8 mouse cellular contexts compared by ENCODE assay signal in the genomic region with DNA sequence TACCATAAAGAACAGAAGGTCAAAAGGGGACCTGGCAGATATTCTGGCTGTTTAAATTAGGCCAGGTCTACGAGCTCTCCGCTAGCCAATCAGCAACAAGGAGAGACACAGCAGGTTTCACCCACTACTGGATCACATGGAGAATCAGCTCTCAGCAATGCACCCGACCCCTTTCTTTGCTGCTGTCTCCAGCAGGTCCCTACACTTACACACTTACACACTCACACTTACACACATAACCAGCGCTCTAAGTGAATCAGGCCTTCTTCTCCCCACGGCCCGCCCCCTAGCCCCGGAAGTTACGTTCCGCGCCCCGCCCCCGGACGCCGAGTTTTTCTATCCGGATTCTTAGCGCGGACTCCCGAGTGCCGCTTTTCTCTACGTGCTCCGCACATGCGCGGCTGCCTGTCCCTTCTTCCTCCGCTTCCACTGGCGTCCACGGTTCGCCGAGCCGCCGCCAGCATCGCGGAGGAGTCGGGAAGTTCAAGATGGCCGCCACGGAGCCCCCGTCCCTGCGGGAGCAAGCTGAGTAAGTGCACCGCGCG. TPM values are rescaled to one million over a fixed set of nuclear protein-coding genes. Genes with fewer than 3 reads are reported as not detected.
DNase-seq lines count a peak whose midpoint lies in the region; ATAC-seq and TF ChIP-seq lines count a peak whose summit lies in the region.

A gene (plus strand): TSS at position 137 of the 545 bp plus-strand sequence.

- H3K9ac ChIP-seq in lung, postnatal 0 days (replicated peaks; ENCODE audit: low read depth), result peak within 1 kb of the TSS; percentile 94

- peak within 1 kb of the TSS; percentile 99 for H3K27ac ChIP-seq in hindbrain, embryonic 10.5 days
- H3K27ac ChIP-seq in lung, postnatal 0 days (ENCODE audit: low read length), result peak within 1 kb of the TSS; percentile 98

- WGBS in hindbrain, embryonic 10.5 days, result 1% methylated on average over 40 of the region's 40 CpGs
- under 1% methylated on average over 40 of the region's 40 CpGs for WGBS in lung, postnatal 0 days

- peak; percentile 92 for DNase-seq in MN1 (ENCODE audit: low spot score)
- peak; percentile 92 for DNase-seq in cerebellum, adult 9-10 months
- DNase-seq in hindbrain, embryonic 10.5 days (ENCODE audit: low spot score), result peak; percentile 92
- DNase-seq in layer of hippocampus, adult 9-11 months, result peak; percentile 92
- peak; percentile 96 for DNase-seq in lung, postnatal 0 days (ENCODE audit: low spot score)
- DNase-seq in ovary, postnatal 14 days (ENCODE audit: low spot score), result peak; percentile 88
- peak; percentile 96 for DNase-seq in thymus, postnatal 14 days

- H3K4me3 ChIP-seq in hindbrain, embryonic 10.5 days, result peak within 1 kb of the TSS; percentile 97
- peak within 1 kb of the TSS; percentile 99 for H3K4me3 ChIP-seq in lung, postnatal 0 days (ENCODE audit: low read depth, low read length)

- peak; percentile 89 for ATAC-seq in frontal cortex, adult (ENCODE audit: low TSS enrichment)
- ATAC-seq in lung, postnatal 0 days, result peak; percentile 81

- no peaks in the 10 kb centered on the region for H3K9me3 ChIP-seq in hindbrain, embryonic 10.5 days
- H3K9me3 ChIP-seq in lung, postnatal 0 days (ENCODE audit: low read length), result no peaks in the 10 kb centered on the region

- no peaks in the 10 kb centered on the region for H3K27me3 ChIP-seq in hindbrain, embryonic 10.5 days (ENCODE audit: insufficient read depth, poor library complexity, severe bottlenecking)
- no peaks in the 10 kb centered on the region for H3K27me3 ChIP-seq in lung, postnatal 0 days (replicated peaks; ENCODE audit: insufficient read depth, low read length)

- peak within 1 kb of the TSS; percentile 76 for H3K4me2 ChIP-seq in lung, postnatal 0 days (replicated peaks; ENCODE audit: low read depth, low read length)

- no peak for TF ChIP-seq CTCF in lung, postnatal 0 days (IDR thresholded peaks at IDR 0.05)

- TF ChIP-seq EP300 in lung, postnatal 0 days (IDR thresholded peaks at IDR 0.05), result no peak

- peaks cover 9% of the 10 kb centered on the region for H3K36me3 ChIP-seq in hindbrain, embryonic 10.5 days
- no peaks in the 10 kb centered on the region for H3K36me3 ChIP-seq in lung, postnatal 0 days (ENCODE audit: insufficient read depth, low read length)

- H3K4me1 ChIP-seq in hindbrain, embryonic 10.5 days (replicated peaks), result peaks cover 28% of the 10 kb centered on the region
- H3K4me1 ChIP-seq in lung, postnatal 0 days (ENCODE audit: insufficient read depth, low read depth, low read length), result 0 out of 2 replicates have a peak, but pooled peaks cover 3% of the 10 kb centered on the region

RNA-seq across cellular contexts. Expression of the gene that starts here (rescaled TPM):
- polyA plus RNA-seq in hindbrain, embryonic 10.5 days (2016; fragmentation: Nextera tagmentation; extraction: Ambion mirVana), result 44.9 and 71.1 TPM in 2 replicates
- polyA plus RNA-seq in lung, postnatal 0 days (2015; fragmentation: Nextera tagmentation; extraction: Ambion mirVana), result 61.9 and 63.5 TPM in 2 replicates

Comparison
In these comparisons a context has a peak if more than half of its experiments do, and no peak if none do; other contexts are left out.
1. Peak in every context shown above with its lines: DNase-seq, ATAC-seq, H3K4me3 ChIP-seq and H3K27ac ChIP-seq.